Mouse (Mus musculus): ENCODE data around the gene Hes2. TPM values are rescaled to one million over a fixed set of nuclear protein-coding genes. Genes with fewer than 3 reads are reported as not detected.

Gene Hes2
- total RNA-seq, 2 experiments from 2014 or later: not detected

DNA sequence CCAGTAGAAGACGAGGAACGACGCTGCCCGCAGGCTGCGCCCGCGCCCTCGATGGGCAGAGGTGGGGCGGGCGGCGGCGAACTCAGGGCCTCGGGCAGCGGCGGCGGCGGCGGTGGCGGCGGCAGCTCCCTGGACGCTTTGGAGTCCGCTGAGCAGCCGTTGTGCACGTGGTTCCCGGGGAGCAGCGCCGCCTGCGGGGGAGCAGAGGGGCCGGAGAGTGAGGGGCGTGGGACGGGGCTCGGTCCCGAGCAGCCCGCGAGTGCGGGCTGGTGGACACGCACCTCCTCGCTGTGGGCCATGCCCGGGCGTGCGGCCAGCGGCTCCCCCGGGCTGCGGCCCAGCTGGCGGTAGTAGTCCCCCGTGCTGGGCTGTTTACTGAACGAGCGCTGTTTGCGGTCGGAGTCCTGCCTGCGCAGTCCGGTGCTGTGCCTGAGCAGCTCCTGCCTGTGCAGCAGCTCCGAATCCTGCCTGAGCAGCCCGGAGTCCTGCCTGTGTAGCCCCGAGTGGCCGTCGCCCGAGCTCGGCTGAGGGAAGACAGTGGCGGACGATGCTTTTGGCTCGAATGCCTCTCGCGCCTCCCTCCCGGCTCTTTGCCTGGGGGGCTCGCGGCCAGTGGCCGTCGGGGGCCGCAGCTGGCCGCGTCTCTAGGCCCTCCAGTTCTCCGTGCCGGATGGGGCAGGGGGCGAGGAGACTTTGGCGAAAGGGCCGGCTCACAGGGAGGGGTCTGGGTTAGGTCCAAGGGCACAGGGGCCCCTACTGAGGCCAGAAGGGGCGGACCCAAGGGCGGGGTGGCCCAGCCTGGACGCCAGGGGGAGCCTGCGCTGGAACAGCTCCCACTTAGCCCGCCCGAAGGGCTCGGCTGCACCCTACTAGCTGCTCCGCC is 27.7 kb upstream of the Hes2 start:
- ATAC-seq (replicated peaks; ENCODE audit: low FRiP score, poor library complexity, severe bottlenecking): no peak

DNA sequence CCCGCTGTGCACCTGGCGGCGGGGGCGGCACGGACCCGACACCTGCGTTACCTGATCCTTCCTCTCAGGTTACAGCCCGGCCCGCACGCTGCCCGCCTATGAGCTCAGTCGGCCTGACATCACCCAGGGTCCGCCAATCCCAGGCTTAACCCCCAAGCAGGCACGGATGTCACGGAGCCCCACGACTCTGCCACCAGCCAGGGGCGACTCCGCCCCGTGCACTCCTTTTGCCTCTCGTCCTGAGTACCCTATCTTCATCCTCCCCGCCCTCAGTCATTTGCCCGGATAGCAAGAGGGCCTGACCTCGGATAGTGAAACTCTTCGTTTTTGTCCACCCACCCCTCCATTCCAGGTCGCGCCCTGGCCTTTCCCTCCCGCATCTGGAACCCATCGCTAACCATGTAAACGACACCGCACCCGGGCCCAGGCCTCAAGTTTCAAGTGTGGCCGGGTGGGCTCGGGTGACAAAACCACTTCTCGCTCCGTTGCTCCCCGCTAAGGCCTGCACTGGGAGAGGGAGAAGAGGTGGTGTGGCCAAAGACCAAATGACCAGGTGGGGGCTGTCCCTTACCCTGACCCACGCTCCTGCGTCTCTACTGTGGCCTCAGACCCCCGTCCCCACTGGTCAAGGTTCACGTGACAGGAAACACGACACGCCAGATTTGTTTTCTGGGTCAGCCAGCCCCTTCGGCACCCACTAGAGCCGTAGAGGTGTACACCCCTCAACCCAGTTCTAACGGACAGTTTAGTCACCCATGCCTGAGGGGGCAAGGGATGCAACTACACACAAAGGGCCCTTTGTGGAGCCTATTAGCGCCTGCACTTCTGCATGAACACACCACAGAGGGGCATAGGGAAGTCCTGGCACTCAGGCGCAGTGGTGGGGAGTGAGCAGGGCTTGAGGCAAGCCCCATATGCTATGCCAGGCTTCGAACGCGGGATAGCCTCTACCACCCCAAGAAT is 26.6 kb upstream of the Hes2 start:
- ATAC-seq (replicated peaks; ENCODE audit: low FRiP score, poor library complexity, severe bottlenecking): no peak

DNA sequence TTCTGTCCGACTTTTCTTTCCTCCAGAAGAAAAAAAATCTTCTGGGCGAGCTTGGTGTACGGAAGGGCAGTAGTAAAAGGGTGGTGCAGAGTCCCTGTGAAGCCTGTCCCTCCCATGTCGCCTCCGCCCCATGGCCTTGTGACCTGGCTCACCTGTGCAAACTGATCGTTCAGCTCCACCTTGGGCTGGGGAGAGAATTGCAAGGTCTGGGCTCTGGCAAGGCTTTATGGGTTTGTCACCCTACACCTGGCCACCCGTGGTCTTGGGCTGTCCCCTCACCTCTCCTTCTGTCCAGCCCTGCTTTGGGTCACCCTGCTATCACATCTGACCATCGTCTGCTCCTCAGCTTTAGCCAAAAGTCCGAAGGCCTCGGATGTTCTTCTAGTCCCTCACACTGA is 25.9 kb upstream of the Hes2 start:
- ATAC-seq (replicated peaks; ENCODE audit: low FRiP score, poor library complexity, severe bottlenecking): no peak

DNA sequence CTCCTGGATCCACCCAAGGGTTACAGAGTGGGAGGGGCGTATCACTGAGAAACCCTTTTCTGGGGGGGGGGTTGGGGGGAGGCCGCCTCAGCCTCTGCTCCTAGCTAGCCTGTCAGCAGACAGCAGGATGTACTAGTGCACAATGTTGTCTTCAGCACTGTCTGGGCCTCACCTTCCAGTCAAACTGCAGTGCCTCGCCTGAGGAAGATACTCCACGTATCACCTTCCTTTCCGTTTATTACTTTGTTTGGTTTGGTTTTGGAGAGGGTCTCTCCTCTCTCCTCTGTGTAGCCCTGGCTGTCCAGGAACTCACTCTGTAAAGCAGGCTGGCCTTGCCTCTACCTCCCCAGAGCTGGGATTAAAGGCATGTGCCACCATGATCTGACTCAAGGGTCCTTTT is 25.5 kb upstream of the Hes2 start:
- ATAC-seq (replicated peaks; ENCODE audit: low FRiP score, poor library complexity, severe bottlenecking): no peak

DNA sequence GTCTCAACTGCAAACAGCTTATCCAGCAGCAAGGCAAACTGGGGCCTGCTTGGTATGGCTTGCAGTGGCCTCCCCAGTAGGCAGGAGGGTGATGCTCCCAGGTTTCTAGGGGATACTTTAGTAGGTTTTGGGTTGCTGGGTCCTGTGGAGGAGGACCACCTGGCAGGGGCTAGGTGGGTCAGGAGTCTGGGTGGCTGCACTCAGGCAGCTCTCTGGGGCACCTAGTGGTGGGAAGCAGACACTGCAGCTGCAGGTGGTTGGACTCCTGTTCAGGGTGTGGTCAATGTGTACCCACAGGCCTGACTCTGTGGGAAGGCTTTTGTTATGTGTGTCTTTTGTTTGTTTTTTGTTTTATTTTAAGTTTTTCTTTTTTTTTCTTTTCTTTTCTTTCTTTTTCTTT is 24.2 kb upstream of the Hes2 start:
- peak; percentile 66 for ATAC-seq (replicated peaks; ENCODE audit: low FRiP score, poor library complexity, severe bottlenecking)

DNA sequence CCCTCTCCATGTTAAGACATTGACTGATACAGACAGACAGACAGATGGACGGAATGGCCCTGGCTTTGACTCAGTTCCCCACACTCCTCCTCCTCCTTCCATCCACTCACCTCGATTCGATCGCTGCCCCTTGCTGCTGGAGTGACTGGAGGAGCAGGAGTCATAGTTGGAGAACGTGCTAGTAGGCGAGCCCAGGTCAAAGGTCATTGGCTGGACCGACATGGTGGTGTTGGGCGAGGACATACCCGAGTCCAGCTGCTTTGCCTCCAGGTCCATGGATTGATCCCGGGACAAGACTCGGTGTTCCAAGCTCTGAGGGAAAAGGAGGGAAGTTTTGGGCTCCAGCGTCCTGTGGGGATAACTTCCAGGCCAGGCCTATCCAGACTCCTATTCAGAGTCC is 23.3 kb upstream of the Hes2 start:
- ATAC-seq (replicated peaks; ENCODE audit: low FRiP score, poor library complexity, severe bottlenecking): no peak

DNA sequence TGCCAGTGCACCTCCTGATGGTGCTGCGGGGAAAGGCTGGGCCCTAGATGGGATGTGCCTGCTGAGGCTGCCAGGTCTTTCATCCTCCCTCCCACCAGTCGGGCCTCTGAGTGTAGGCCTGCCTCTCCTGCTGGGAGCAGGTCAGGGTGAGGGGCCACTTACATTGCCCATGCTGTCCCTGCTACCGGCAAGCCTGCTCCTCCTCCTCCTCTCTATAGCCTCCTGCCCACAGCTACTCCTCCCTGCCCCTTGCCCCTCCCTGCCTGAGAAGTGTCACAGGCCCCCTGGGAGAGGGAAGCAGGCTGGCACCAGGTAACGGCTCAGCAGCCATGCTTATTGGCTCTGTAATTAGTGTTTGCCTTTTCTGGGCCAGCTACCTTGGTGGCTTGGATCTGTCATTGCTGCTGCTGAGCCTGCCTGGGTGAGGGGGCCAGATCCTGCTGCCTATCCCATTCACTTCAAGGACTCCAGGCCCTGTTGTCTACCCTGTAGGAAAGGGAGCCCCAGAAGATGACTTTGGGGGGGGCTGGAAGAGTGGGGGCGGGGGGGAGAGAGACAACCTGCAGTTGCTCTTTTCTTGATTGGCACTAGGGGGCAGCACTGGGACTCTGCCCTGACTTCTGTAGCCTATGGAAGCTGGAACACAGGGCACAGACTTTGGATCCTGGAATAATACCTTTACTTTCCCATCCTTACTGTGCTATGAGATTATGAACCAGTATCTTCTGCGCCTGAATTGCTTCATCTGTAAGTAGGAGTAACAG is 22.4 kb upstream of the Hes2 start:
- no peak for ATAC-seq (replicated peaks; ENCODE audit: low FRiP score, poor library complexity, severe bottlenecking)

DNA sequence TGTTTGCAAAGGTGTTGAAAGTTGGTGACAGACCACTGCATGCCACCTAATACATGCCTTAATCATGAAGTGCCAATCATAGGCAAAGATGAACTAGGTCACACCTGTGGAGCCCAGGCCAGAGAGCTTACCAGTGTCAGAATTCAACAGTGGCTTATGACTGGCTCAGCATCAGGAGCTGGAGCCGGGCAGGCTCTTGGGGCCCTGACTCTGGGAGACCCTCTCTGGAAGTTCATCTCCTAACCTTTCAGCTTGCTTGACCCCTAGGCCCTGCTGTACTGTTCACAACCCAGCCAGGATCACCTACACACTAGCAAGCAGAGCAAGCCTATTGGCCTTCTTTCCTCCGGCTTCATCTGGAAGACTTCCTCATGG is 21.8 kb upstream of the Hes2 start:
- ATAC-seq (replicated peaks; ENCODE audit: low FRiP score, poor library complexity, severe bottlenecking): no peak

DNA sequence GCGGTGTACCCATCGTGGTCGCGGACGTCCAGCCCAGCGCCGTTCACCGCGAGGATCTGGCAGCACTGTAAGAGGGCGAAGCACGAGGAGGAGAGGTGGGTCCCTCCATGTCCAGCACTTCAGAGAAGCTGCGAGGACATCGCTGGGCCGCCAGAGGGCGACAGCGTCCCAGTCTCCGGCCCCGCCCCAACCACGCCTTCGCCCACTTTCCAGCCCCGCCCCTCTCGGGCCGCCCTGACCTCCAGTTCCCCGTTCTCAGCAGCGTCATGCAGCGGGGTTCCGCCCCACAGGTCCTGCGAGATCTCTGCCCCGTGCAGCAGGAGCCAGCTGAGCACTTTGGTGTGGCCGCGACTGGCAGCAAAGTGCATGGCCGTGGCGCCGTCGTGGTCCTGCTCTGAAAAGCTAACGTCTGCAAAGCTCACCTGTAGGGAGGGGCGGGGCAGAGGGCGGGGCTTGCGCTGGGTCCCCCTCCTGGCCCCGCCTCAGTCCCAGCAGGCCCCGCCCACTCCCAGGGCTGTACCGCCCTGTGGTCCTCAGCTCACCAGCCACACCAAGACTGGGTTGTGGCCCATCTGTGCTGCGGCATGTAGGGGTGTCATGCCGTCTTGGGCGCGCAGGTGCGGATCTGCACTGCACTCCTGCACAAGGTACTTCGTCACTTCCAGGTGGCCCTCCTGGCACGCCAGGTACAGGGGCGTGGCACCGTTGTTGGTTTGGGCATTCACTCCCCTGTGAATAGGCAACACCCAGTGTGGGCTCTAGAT is 20.0 kb upstream of the Hes2 start:
- ATAC-seq (replicated peaks; ENCODE audit: low FRiP score, poor library complexity, severe bottlenecking): peak; percentile 80

DNA sequence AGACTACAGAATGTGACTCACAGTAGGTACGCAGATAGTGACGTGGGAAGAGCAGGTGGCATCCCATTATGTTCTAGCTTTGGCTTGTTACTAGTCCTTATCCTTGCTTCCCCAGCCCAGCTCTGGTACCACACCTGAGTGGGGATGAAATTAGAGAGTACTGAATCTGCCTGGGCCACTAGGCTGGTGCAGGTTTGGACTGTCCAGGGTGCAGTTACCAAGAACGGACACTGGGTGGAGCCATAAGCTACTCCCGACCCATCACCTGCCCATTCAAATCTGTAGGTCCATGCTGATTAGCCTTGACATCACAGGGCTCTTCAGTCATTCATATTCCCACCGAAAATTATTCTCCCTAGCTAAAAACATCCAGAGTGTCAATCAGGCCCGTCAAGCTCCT is 18.2 kb upstream of the Hes2 start:
- peak; percentile 67 for ATAC-seq (replicated peaks; ENCODE audit: low FRiP score, poor library complexity, severe bottlenecking)

DNA sequence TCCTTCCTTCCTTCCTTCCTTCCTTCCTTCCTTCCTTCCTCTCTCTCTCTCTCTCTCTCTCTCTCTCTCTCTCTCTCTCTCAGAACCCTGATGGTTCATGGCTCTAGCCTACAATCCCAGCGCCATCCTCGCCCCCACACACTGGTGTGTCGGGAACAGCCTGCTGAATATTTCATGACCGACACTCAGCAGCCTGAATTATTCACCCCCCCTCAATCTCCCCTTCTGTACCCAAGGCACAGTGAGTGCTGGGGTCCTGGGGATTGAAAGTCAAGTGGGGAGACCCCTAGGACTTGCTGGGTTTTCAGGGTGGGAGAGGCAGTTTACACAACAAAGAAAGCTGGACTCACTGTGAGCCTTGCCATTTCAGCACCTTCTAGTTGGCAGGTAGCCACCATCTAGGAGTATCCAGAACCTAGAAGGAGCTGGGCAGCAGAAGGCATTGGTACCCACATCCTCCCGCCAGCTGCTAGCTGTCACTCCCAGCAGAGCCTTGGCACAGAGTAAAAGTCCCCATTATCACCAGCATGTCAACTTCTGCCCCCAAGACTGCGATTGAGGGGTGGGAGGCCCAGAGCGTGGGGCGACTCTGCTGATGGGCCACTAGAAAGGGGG is 17.0 kb upstream of the Hes2 start:
- no peak for ATAC-seq (replicated peaks; ENCODE audit: low FRiP score, poor library complexity, severe bottlenecking)

DNA sequence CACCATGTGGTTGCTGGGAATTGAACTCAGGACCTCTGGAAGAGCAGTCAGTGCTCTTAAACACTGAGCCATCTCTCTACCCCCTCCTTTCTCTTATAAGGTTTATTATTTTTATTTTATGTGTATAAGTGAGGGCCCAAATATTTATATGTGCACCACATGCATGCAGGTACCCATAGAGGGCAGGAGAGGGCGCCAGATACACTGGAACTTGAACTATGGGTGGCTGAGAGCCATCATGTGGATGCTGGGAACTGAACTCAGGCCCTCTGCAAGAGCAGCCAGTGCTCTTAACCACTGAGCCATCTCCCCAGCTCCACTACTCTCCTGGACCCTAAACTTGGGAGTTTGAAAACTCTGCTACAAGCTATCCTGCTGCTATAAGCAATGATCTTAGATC is 15.0 kb upstream of the Hes2 start:
- no peak for ATAC-seq (replicated peaks; ENCODE audit: low FRiP score, poor library complexity, severe bottlenecking)

DNA sequence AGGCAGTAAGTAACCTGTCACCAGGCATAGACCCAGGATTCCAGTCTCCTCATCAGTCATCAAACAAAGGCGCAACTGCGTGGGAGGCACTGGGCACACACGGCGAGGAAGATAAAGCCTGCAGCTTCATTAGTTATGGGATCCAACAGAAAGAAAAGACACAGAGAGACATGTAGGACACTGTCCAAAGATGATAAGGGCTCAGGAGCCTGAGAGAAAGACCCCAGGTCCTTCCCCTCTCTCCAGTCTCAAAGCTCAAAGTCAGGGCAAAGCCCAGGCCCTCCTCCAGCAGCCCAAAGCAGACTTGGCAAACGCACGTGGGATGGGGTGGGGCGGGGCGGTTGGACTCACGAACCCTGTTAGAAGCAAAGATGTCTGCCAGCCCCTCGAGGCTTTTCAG is 13.2 kb upstream of the Hes2 start:
- ATAC-seq (replicated peaks; ENCODE audit: low FRiP score, poor library complexity, severe bottlenecking): no peak

DNA sequence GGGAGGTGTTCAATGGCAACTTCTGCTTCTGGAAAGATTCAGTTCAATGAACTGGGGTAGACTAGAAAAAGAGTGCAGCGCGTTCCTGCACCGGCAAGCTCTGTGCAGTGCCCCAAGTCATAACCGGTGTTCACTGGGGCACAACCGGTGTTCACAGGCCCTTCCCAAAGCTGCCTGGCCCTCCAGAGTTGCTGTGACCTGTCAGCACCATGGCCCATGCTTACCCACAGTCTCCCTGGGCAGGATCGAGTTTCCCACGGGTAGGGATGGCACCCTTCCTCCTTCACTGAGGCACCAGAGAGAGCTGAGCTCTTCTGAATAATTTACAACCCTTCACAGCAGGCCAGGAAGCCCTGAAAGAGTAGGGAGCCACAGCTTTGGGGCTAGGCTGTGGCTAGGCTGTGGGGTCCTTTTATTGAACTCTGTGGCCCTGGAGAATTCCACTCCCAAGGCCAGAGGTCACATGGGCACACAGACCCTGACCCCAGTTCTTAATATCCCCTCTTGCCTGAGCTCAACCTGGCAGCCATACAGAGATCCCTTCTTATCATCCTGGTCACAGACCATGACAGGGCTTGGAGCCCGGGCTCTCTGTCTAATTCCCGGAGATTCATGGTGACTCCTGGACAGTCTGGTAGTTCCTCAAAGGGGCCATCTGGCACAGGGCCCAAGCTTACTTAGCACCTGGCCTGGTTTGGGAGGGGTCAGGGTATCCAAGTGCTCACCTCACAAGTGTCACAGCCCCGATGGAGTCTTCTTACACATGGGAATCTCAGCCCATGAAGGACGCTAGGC is 12.4 kb upstream of the Hes2 start:
- no peak for ATAC-seq (replicated peaks; ENCODE audit: low FRiP score, poor library complexity, severe bottlenecking)

DNA sequence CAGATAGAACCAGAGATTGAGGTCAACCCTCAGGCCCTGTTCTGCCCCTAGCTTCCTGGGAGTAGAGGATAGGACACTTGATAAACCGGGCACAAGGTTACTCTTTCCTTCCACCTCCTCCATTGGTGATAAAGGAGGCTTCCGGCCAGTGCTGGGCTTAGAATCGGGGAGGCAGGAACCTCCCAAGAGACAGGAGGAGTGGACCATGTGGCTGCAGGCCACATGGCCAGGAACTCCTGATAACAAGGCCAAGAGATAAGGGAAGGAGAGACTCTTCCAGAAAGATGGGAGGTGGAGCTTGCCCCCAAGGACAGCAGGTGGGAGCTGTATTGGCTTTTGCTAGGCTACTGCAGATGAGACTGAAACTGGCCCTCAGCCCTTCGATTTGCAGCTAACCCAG is 8.1 kb upstream of the Hes2 start:
- no peak for ATAC-seq (replicated peaks; ENCODE audit: low FRiP score, poor library complexity, severe bottlenecking)

DNA sequence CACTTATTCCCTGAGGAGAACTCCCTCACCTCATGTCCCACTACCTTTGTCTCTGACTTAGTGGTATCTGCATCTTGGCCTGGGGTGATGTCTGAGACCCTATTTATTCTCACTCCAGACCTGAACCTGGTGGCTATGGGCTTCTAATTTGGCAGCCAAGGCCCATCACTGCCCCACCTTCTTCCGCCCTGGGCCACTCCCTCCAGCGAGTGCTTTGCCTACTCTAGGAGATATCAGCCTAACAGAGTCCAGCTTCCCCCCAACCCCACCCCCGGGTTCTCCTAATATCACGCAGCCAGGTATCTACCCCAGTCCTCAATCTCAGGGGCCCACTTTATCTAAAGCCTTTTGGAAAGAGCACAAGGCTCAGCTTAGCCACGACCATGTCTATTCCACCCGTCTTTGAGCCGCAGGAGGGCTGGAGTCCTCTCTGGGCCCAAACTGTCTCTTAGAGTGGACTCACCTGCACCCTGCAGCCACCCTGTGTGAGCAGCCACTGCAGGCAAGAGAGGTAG is 7.2 kb upstream of the Hes2 start:
- ATAC-seq (replicated peaks; ENCODE audit: low FRiP score, poor library complexity, severe bottlenecking): no peak

DNA sequence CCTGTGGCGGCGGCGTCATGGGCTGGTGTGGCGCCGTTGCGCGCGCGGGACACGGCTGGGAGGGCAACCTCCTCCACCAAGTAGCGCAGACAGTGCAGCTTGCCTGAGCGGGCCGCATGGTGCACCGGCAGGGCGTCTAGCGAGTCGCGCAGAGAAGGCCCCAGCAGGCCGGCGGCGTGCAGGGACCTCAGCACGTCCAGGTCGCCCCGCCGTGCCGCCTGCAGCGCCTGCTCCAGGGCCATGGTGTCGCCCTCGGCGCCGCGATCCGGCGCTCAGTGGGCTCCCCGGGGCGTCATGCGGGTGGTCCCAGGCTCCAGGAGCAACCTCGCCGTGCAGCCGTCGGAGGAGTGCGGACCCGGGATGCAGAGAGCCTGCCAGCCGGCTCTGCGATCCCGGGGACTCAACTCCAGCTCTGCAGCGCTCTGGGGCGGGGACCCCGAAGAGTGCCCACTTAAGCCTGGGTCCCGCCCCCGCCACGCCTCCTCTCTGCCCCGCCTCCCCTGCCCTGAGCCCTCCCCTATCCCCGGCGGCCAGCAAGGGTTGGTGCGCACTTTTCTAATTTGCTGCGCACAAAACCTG is 6.6 kb upstream of the Hes2 start, which contains the start of gene Espn:
TSS of gene Espn (minus strand) at position 406 of the 579 bp plus-strand sequence.
- ATAC-seq (replicated peaks; ENCODE audit: low FRiP score, poor library complexity, severe bottlenecking): no peak

DNA sequence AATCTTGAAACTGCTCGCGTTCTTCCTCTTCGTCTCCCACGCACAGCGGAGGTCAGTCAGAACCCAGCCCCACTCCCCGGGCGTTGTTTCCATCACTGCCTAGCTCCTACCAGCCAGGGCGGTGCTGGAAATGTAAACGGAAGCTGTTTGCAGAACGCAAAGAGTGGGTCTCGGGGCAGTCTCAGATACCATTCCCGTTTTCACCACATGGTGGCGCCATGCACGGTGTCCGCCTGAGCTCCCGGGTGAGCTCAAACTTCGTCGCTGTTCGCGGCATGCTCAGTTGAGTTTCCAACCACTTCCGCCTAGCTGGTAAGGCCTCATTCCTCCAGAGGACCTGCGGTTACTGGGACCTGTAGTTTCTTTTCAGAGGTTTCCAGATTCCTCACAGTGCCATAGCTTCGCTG is 4.9 kb upstream of the Hes2 start:
- peak; percentile 60 for ATAC-seq (replicated peaks; ENCODE audit: low FRiP score, poor library complexity, severe bottlenecking)

Measured in erythroblast, adult 5-6 weeks (primary cell).